Mouse (Mus musculus) bone marrow macrophage, adult 2 months (primary cell): Measurements from ENCODE around the gene Ilf3.
"Not testable (repeated sequence)": the region's sequence is repeated elsewhere in the genome, so short reads cannot be mapped to it uniquely, and the experiment has no call there.

Experiments
- CTCF ChIP-seq: IDR thresholded peaks from 2 replicates; pipeline ENCODE4 v1.5.1; 2012; ENCODE audit warnings: low read depth, mild to moderate bottlenecking, low read length, moderate library complexity
- POLR2A ChIP-seq: IDR thresholded peaks from 2 replicates; pipeline ENCODE4 v1.6.1; 2012; ENCODE audit warnings: mild to moderate bottlenecking, low read depth, low read length, borderline replicate concordance

DNA sequence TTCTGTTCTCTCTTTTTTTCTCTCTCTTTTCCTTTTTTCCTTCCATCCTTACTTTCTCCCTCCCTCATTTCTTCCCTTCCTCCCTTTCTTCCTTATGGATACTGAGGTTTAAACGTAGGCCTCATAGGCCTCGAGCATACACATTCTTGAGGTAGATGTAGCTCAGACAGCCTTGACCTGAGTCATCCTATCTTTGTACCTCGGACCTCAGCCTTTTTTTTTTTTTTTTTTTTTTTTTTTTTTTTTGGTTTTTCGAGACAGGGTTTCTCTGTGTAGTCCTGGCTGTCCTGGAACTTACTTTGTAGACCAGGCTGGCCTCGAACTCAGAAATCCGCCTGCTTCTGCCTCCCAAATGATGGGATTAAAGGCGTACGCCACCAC, 44.8 kb upstream of the Ilf3 start:
- not testable (repeated sequence) for TF ChIP-seq POLR2A, CTCF
